Mouse (Mus musculus) heart, postnatal 0 days (tissue): ENCODE data around the gene Cbx1. TPM values are rescaled to one million over a fixed set of nuclear protein-coding genes. Genes with fewer than 3 reads are reported as not detected.
A peak's percentile ranks its signal among the peaks of the same experiment; 100 is the strongest.
"Not testable (repeated sequence)": the region's sequence is repeated elsewhere in the genome, so short reads cannot be mapped to it uniquely, and the experiment has no call there.

Experiments used
- ATAC-seq: fragments of 200-750 bp; cut with Nextera tagmentation; 2 replicates; pipeline ENCODE4 v1.8.0; 2017; ENCODE audit warnings: low read depth, moderate number of reproducible peaks, moderate library complexity; ENCODE audit not compliant: insufficient read depth
- DNase-seq: peaks from one replicate; pipeline ENCODE4 v3.0.0-alpha.2; 2016; ENCODE audit warnings: low spot score
- H3K27ac ChIP-seq: fragments of 300-500 bp; sonication (generic); 2 replicates; pipeline ENCODE4 v1.5.1; 2014; ENCODE audit warnings: low read depth, mild to moderate bottlenecking
- H3K27me3 ChIP-seq: fragments of 300-500 bp; sonication (generic); 2 replicates; pipeline ENCODE4 v1.6.1; 2014; ENCODE audit warnings: low read length, mixed read lengths; ENCODE audit not compliant: control insufficient read depth, insufficient read depth
- H3K36me3 ChIP-seq: fragments of 300-500 bp; sonication (generic); replicated peaks from 2 replicates; pipeline ENCODE4 v1.6.1; 2014; ENCODE audit warnings: low read length, mixed read lengths; ENCODE audit not compliant: control insufficient read depth, insufficient read depth
- H3K4me1 ChIP-seq: fragments of 300-500 bp; sonication (generic); 2 replicates; pipeline ENCODE4 v1.6.1; 2014; ENCODE audit warnings: antibody characterized with exemption; ENCODE audit not compliant: control insufficient read depth, insufficient read depth
- H3K4me2 ChIP-seq: fragments of 300-500 bp; sonication (generic); 2 replicates; pipeline ENCODE4 v1.6.1; 2014; ENCODE audit warnings: low read depth, mild to moderate bottlenecking, low read length, moderate library complexity
- H3K4me3 ChIP-seq: fragments of 300-500 bp; sonication (generic); 2 replicates; pipeline ENCODE4 v1.5.1; 2014; ENCODE audit warnings: low read depth, low read length
- H3K9ac ChIP-seq: fragments of 300-500 bp; sonication (generic); replicated peaks from 2 replicates; pipeline ENCODE4 v1.6.1; 2014; ENCODE audit warnings: low read depth, low read length, mixed read lengths
- H3K9me3 ChIP-seq: fragments of 300-500 bp; sonication (generic); replicated peaks from 2 replicates; pipeline ENCODE4 v1.6.1; 2016; ENCODE audit warnings: low read length; ENCODE audit not compliant: control insufficient read depth
- CTCF ChIP-seq: IDR thresholded peaks from 2 replicates; pipeline ENCODE4 v1.5.1; 2016; ENCODE audit warnings: antibody characterized with exemption, control low read depth, low read depth
- EP300 ChIP-seq: IDR thresholded peaks from 2 replicates; pipeline ENCODE4 v1.6.1; 2016; ENCODE audit warnings: antibody characterized with exemption, low read depth
- WGBS: fragments of 180-500 bp; shearing (Covaris S2); extraction: QIAGEN DNeasy Blood & Tissue Kit; methylation state at CpG from one replicate; pipeline ENCODE4 v1.1.7; 2014; 5-methylcytosine and 5-hydroxymethylcytosine counted together
- polyA plus RNA-seq: library from polyadenylated mRNA; unstranded; fragments of >200 nt; fragmentation: Nextera tagmentation; extraction: Ambion mirVana; gene quantifications from 2 replicates; pipeline ENCODE4 v1.2.1, GENCODE M21; 2015
- total RNA-seq: library from RNA; depleted of rRNA; stranded (reverse); fragments of >200 nt; gene quantifications from 2 replicates; pipeline ENCODE4 v1.2.3, GENCODE M21; 2014; ENCODE audit warnings: low replicate concordance

Gene Cbx1
- total and polyA plus RNA-seq, 2 experiments from 2014 or later, result 9.9 to 35.6 TPM

DNA sequence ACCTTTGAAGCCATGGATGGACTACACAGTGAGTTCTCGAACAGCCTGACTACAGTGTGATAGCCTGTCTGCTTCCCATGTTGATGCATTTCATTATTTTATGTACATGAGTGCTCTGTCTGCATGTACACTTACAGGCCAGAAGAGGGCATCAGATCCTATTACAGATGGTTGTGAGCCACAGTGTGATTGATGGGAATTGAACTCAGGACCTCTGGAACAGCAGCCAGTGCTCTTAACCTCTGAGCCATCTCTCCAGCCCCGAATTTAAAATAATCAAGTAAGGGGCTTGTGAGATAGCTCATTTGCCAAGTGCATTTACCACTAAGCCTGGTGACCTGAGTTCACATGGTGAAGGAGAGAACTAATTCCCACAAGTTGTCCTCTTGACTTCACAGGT is 7.5 kb upstream of the Cbx1 start:
- TF ChIP-seq EP300 (no peak), CTCF (peak; percentile 38)
- Histone ChIP-seq H3K9ac (no peak overlapping the region), H3K4me1 (peaks cover 4% of the 10 kb centered on the region), H3K4me2 (no peak overlapping the region), H3K36me3 (no peaks in the 10 kb centered on the region), H3K27ac (no peak overlapping the region), H3K9me3 (no peaks in the 10 kb centered on the region), H3K4me3 (no peak overlapping the region), H3K27me3 (no peaks in the 10 kb centered on the region)
- DNase-seq (no peak), ATAC-seq (no peak)
- 74% methylated on average over 2 of the region's 2 CpGs for WGBS

DNA sequence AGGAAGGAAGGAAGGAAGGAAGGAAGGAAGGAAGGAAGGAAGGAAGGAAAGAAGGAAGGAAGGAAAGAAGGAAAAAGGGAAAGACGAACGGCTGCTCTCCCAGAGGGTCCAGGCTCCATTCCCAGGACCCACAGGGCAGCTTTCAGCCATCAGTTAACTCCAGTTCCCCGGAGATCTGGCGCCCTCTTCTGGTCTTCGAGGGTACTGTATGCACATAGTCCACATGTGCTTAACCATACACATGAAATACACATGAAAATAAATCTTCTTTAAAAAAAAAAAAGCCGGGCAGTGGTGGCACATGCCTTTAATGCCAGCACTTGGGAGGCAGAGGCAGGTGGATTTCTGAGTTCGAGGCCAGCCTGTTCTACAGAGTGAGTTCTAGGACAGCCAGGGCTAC is 4.1 kb upstream of the Cbx1 start:
- H3K4me3 ChIP-seq, H3K27me3 ChIP-seq, ATAC-seq, H3K27ac ChIP-seq, DNase-seq, H3K4me2 ChIP-seq, H3K4me1 ChIP-seq, H3K36me3 ChIP-seq, H3K9me3 ChIP-seq, H3K9ac ChIP-seq: not testable (repeated sequence)
- 16% methylated on average over 7 of the region's 7 CpGs for WGBS
- TF ChIP-seq CTCF, result peak; percentile 58

DNA sequence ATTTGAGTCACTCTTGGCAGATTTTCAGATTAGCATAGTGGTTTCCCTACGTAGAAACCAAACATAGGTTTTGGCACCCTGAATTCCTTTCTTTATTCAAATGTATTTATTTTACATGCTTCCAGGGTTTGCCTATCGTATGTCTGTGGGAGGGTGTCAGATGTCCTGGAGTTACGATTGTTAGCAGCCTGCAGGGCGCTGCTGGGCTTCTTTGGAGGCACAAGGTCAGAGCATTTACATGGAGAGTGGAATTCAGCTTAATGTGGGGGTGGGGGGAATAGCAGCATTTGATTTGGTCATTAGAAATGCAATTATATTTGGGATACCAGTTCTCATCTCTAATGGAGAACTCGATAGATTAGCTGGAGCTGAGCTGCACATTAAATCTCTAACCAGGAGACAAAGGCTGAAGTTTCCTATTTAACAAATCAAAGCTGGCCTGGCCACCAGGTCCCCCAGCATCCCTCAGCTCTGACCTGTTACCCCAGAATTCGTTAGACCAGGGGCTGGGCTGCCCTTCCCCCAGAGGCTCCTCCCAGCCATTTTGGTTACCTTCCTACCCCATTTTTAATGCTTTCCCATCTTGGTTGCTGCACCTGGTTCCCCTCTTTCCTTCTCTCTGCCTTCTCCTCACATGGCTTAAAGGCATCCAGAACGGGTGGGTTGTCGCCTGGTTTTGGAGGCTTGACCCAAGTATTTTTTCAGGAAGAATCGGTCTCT is 2.0 kb upstream of the Cbx1 start:
- Histone ChIP-seq H3K4me1 (peaks cover 10% of the 10 kb centered on the region), H3K9ac (no peak overlapping the region), H3K9me3 (no peaks in the 10 kb centered on the region), H3K27ac (no peak overlapping the region), H3K27me3 (no peaks in the 10 kb centered on the region), H3K4me2 (no peak overlapping the region), H3K36me3 (no peaks in the 10 kb centered on the region), H3K4me3 (no peak overlapping the region)
- 36% methylated on average over 9 of the region's 9 CpGs for WGBS
- DNase-seq (no peak), ATAC-seq (no peak)
- no peak for TF ChIP-seq CTCF

DNA sequence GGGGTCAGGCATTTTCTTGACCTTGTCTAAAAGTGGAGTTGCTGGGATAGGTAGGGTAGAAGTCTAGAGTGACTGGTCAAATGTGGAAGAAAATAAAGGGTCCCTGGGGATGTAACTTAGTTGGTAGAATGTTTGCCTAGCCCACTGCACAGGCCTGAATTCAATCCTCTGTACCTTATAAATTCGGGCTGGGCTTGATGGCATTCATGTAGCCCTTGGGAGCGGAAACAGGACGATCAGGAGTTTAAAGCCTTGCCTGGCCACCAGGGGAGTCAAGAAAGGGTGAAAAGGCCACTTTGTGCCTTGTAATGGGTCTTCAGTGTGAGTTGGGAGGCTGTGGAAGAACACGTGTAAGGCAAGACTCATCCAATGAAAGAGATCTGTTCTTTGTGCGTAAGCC is 1.1 kb downstream of the Cbx1 start:
- ATAC-seq, result no peak
- Histone ChIP-seq H3K4me3 (peak overlapping the region; percentile 98), H3K27me3 (no peaks in the 10 kb centered on the region), H3K36me3 (no peaks in the 10 kb centered on the region), H3K4me1 (peaks cover 16% of the 10 kb centered on the region), H3K27ac (peak overlapping the region; percentile 90), H3K9ac (peak overlapping the region; percentile 83), H3K9me3 (no peaks in the 10 kb centered on the region), H3K4me2 (peak overlapping the region; percentile 89)
- no peak for TF ChIP-seq EP300
- no peak for TF ChIP-seq CTCF
- WGBS, result 13% methylated on average over 5 of the region's 5 CpGs
- DNase-seq, result peak; percentile 20

DNA sequence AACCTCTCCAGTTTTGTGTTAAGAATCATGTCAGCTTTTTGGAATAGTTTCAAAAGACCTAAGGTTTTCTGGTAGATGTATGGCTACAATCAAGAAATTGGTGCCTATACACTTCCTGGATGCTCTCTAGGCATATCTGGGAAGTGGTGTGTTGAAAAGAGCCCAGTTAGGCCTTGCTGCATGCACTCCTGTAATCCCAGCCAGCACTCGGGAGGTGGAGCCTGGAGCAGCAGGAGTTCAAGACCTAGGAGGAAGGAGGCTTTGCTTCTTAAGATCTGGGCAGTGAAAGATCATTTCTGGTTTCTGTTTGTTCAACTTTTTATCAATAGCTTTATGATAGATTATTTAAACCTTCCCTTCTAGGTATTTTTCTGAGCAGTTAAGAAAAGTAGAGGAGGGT is 1.8 kb downstream of the Cbx1 start:
- ATAC-seq (no peak), DNase-seq (no peak)
- no peak overlapping the region for H3K27ac ChIP-seq
- H3K4me1 ChIP-seq, result peaks cover 16% of the 10 kb centered on the region
- H3K27me3 ChIP-seq, result no peaks in the 10 kb centered on the region
- no peak overlapping the region for H3K4me3 ChIP-seq
- 4% methylated on average over 1 of the region's 1 CpGs for WGBS
- TF ChIP-seq CTCF, result no peak
- no peak for TF ChIP-seq EP300
- H3K9ac ChIP-seq, result no peak overlapping the region
- peak overlapping the region; percentile 89 for H3K4me2 ChIP-seq
- H3K9me3 ChIP-seq, result no peaks in the 10 kb centered on the region
- no peaks in the 10 kb centered on the region for H3K36me3 ChIP-seq

DNA sequence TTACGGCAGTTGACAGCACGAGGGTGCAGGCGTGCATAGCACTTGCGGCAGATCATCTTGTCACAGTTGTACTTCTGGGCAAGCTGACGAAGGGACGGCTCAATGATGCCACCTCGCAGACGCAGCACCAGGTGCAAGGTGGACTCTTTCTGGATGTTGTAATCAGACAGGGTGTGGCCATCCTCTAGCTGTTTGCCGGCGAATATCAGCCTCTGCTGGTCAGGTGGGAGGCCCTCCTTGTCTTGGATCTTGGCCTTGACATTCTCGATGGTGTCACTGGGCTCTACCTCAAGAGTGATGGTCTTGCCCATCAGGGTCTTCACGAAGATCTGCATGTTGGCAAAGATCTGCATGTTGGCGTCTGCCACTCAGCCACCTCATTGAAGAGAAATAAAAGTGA is 6.6 kb downstream of the Cbx1 start:
- WGBS, result 91% methylated on average over 13 of the region's 13 CpGs
- no peak overlapping the region for H3K4me2 ChIP-seq

More for the DNA sequence above, 6.6 kb downstream of the Cbx1 start:
- ATAC-seq, result no peak
- H3K9me3 ChIP-seq, result no peaks in the 10 kb centered on the region
- H3K9ac ChIP-seq, result no peak overlapping the region
- H3K4me1 ChIP-seq, result peaks cover 10% of the 10 kb centered on the region
- peaks cover 7% of the 10 kb centered on the region; the same call in 1 of the 2 replicates for H3K36me3 ChIP-seq
- no peak overlapping the region for H3K27ac ChIP-seq
- TF ChIP-seq EP300 (no peak), CTCF (no peak)
- H3K4me3 ChIP-seq, result no peak overlapping the region
- DNase-seq, result no peak
- no peaks in the 10 kb centered on the region for H3K27me3 ChIP-seq
